Mouse (Mus musculus) intestine, embryonic 16.5 days (tissue): ENCODE measurements at regions not wholly inside any gene's neighbourhood (a gene's known extent, or its start where the extent isn't known, plus 50 kb on each side); places are given as distances from the start of the nearest gene placed in this dataset.

Experiments used
- ATAC-seq: fragments of 200-750 bp; cut with Nextera tagmentation; 2 replicates; pipeline ENCODE4 v1.8.0; 2017; ENCODE audit warnings: moderate TSS enrichment, moderate library complexity
- H3K27ac ChIP-seq: fragments of 300-500 bp; sonication (generic); 2 replicates; pipeline ENCODE4 v1.5.1; 2014; ENCODE audit warnings: mild to moderate bottlenecking, low read length
- H3K27me3 ChIP-seq: fragments of 300-500 bp; sonication (generic); replicated peaks from 2 replicates; pipeline ENCODE4 v1.6.1; 2014; ENCODE audit warnings: low read length, control low read depth, mixed read lengths; ENCODE audit not compliant: control insufficient read depth, insufficient read depth
- H3K36me3 ChIP-seq: fragments of 300-500 bp; sonication (generic); 2 replicates; pipeline ENCODE4 v1.6.1; 2014; ENCODE audit warnings: low read length, control low read depth; ENCODE audit not compliant: control insufficient read depth, insufficient read depth
- H3K4me1 ChIP-seq: fragments of 300-500 bp; sonication (generic); 2 replicates; pipeline ENCODE4 v1.6.1; 2014; ENCODE audit warnings: low read length, control low read depth, mixed read lengths; ENCODE audit not compliant: control insufficient read depth, insufficient read depth
- H3K4me2 ChIP-seq: fragments of 300-500 bp; sonication (generic); 2 replicates; pipeline ENCODE4 v1.6.1; 2014; ENCODE audit warnings: low read depth, low read length, control low read depth
- H3K4me3 ChIP-seq: fragments of 300-500 bp; sonication (generic); 2 replicates; pipeline ENCODE4 v1.5.1; 2014; ENCODE audit warnings: mild to moderate bottlenecking, low read length
- H3K9ac ChIP-seq: fragments of 300-500 bp; sonication (generic); 2 replicates; pipeline ENCODE4 v1.6.1; 2014; ENCODE audit warnings: low read depth, low read length
- H3K9me3 ChIP-seq: fragments of 300-500 bp; sonication (generic); 2 replicates; pipeline ENCODE4 v1.6.1; 2016; ENCODE audit warnings: low read length, control low read depth; ENCODE audit not compliant: control insufficient read depth
- WGBS: fragments of 180-500 bp; shearing (Covaris S2); extraction: QIAGEN DNeasy Blood & Tissue Kit; methylation state at CpG from one replicate; pipeline ENCODE4 v1.1.7; 2014; 5-methylcytosine and 5-hydroxymethylcytosine counted together

DNA sequence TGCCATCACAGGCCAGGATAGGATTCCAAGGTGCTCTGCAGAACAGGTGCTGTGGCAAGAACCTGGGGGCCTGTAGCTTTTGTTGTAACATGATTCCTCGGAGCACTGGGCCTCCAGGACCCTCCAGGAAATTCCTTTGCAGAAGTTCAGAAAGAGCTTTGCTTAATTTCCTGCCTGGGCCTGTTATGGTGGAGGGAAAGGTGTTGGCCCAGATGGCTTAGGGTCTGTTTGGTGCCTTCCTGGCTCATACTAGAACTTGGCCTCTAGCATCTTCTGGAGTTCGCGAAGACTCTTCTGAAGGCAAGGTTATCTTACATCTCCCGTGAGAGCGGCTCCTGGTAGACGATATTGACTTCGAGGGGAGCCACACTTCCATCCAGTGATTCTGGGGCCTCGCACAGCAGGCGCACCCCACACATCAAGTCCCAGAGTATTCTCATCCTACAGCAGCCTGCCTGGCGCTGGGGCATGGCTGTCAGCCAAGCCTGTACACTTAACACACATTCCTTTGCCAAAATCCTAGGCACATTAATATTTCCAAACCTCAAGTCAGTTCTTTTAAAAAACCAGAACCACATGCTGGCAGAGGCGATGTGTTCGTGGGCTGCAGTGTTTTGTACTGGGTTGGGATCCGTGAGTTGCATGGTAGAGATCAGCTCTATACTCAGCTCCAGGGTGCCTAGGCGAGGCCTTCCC, 54.5 kb upstream of the Cxcl14 start:
- peak overlapping the region; percentile 80 for H3K27ac ChIP-seq
- ATAC-seq, result 0 out of 2 replicates have a peak, but pooled peaks have one; percentile 40
- 65% methylated on average over 14 of the region's 14 CpGs for WGBS

DNA sequence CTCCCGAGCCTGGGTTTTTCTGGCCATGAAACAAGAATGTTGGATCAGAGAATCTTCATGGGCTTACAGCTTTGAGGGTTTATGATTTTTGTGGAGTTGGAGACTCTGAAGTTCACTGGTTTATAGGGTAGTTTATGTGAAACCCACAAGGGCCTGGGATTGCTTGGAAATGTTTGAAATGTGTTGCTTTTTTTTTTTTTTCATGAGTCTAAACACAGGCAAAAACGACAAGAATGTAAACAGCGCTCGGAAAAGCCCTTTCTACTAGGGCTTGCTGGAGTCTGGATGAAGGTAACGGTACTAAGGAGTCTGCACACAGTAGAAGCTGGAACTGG, 55.0 kb upstream of the Cxcl14 start:
- Histone ChIP-seq H3K9me3 (no peaks in the 10 kb centered on the region), H3K9ac (no peak overlapping the region), H3K36me3 (no peaks in the 10 kb centered on the region), H3K4me3 (no peak overlapping the region), H3K27me3 (no peaks in the 10 kb centered on the region), H3K4me2 (no peak overlapping the region), H3K4me1 (peaks cover 11% of the 10 kb centered on the region; the same call in 1 of the 2 replicates), H3K27ac (peak overlapping the region; percentile 80)
- ATAC-seq, result peak; percentile 40; the same call in 1 of the 2 replicates
- WGBS, result 50% methylated on average over 5 of the region's 5 CpGs

More for the DNA sequence above, 54.5 kb upstream of the Cxcl14 start:
- no peaks in the 10 kb centered on the region for H3K9me3 ChIP-seq
- H3K4me3 ChIP-seq, result no peak overlapping the region
- peaks cover 11% of the 10 kb centered on the region; the same call in 1 of the 2 replicates for H3K4me1 ChIP-seq
- H3K9ac ChIP-seq, result no peak overlapping the region
- no peaks in the 10 kb centered on the region for H3K36me3 ChIP-seq
- H3K27me3 ChIP-seq, result no peaks in the 10 kb centered on the region
- H3K4me2 ChIP-seq, result no peak overlapping the region

DNA sequence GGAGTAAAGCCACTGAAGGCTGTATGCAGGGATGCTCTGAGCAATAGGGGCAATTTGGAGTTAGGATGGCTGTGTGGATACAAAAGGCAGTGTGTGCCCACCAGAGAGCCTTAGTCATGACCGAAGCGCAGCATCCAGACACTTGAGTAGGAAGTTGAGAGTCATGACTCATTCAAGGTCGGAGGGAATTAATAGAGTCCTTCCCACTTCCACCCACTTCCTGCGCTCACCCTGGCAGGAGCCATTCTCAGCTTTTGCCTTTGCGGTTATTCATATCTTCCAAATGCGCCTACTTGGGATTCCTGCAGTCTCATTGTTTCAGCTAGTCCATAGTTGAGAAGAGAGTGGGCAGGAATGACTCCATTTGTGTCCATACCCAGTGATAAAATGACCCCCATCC, 56.1 kb upstream of the Cxcl14 start:
- Histone ChIP-seq H3K4me1 (peaks cover 11% of the 10 kb centered on the region; the same call in 1 of the 2 replicates), H3K36me3 (no peaks in the 10 kb centered on the region), H3K27ac (peak overlapping the region; percentile 80; the same call in 1 of the 2 replicates), H3K27me3 (no peaks in the 10 kb centered on the region), H3K9me3 (no peaks in the 10 kb centered on the region), H3K4me3 (no peak overlapping the region), H3K4me2 (no peak overlapping the region), H3K9ac (no peak overlapping the region)
- WGBS, result 85% methylated on average over 6 of the region's 6 CpGs
- ATAC-seq, result no peak

DNA sequence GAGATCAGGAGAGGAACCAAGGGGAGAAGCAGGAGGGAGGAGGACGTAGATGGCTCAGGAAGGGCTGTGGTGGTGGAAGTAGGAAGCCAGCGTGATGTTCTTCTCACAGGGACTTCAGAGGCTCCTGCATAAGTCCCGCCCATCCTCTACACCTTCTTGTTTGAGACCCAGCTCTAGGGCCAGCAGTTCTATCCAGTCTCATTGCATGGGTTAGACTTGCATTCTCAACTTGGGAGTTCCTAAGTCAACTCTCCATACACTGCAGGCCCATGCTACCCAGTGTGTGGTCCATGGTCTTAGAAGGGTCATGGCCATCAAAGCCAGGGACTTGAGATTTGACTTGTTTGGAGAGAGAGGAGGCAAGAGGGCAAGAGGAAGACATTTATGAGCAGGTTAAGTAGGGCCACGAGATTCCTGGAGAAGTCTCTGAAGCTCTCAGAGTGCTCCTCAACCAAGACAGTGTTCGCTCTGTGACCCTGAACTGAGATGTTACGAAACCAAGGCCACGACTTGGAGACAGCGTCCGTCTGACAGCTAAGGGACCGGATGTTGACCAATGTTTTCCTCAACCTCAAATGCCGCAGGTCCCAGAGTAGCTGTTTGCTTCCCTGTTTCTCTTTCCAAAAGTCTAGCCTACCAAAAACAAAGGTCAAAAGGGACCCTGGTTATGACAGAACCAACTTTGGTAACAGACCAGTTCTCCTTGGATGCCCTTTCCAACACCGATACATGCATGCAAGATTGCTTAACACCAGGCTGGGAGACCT, 56.7 kb upstream of the Cxcl14 start:
- WGBS, result 90% methylated on average over 12 of the region's 12 CpGs
- peaks cover 11% of the 10 kb centered on the region; the same call in 1 of the 2 replicates for H3K4me1 ChIP-seq
- no peak overlapping the region for H3K27ac ChIP-seq
- no peaks in the 10 kb centered on the region for H3K36me3 ChIP-seq
- H3K27me3 ChIP-seq, result no peaks in the 10 kb centered on the region
- no peak overlapping the region for H3K4me3 ChIP-seq
- no peak for ATAC-seq
- H3K4me2 ChIP-seq, result no peak overlapping the region
- no peaks in the 10 kb centered on the region for H3K9me3 ChIP-seq
- no peak overlapping the region for H3K9ac ChIP-seq

DNA sequence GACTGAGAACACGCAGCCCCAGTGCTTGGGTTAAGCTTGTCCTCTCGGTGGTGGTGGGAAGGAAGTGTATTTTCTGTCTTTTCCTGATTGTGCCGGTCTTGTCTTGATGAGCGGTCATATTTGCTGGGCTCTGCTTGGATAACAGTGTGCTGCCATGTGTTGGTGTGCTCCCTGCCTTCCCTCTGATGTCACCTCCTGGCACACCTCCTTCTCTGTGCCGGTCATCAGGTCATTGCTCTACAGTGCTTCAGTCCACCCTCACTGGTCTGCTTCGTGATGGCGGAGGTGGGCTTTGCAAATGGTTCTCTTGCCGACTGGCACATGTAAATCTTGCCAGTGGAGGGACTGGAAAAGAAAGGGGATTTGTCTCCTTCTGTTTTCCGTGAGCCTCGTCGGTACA, 57.6 kb upstream of the Cxcl14 start:
- ATAC-seq, result no peak
- H3K27ac ChIP-seq, result no peak overlapping the region
- WGBS, result 88% methylated on average over 11 of the region's 11 CpGs
- H3K4me2 ChIP-seq, result no peak overlapping the region
- H3K36me3 ChIP-seq, result no peaks in the 10 kb centered on the region
- no peaks in the 10 kb centered on the region for H3K9me3 ChIP-seq
- peaks cover 11% of the 10 kb centered on the region; the same call in 1 of the 2 replicates for H3K4me1 ChIP-seq
- H3K9ac ChIP-seq, result no peak overlapping the region
- H3K27me3 ChIP-seq, result no peaks in the 10 kb centered on the region
- no peak overlapping the region for H3K4me3 ChIP-seq

DNA sequence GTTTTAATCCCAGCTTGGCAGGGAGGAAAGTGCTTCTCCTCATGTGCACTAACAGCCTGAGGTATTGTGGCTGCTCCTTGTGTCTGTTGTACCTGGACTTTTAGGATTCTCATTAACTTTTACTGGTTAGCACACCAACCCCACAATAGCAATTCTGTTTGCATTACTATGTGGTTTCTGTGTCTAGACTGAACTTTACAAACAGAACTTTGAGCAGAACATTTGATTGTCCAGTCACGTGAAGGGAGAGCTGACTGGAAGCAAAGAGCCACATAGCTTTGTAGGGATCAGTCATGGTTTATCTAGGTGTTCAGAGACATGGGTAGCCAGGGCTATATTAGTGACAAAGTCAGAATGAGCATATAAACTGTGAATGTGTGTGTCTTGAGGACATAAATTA, 58.3 kb upstream of the Cxcl14 start:
- Histone ChIP-seq H3K9ac (no peak overlapping the region), H3K4me3 (no peak overlapping the region), H3K4me1 (peaks cover 11% of the 10 kb centered on the region; the same call in 1 of the 2 replicates), H3K4me2 (no peak overlapping the region), H3K27ac (no peak overlapping the region), H3K9me3 (no peaks in the 10 kb centered on the region), H3K36me3 (no peaks in the 10 kb centered on the region), H3K27me3 (no peaks in the 10 kb centered on the region)
- ATAC-seq, result no peak
- 83% methylated on average over 1 of the region's 1 CpGs for WGBS

DNA sequence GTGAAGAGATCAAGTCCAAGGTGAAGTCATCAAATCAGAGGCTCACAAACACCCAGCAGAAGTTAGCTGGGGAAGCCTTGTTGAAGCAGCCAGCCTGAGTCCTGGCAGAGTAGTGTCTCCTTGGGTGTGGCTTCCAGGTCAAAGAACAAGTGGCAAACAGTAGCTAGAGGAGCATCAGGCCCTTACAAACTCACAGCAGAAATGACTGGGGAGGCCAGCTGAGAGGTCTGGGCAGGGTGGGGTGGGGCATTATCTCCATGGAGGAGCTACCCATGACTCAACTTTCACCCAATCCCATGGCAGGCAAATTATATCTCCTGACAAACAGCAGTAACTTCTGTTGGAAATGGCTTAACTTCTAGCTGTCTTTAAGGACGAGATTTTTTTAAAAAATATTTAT, 60.6 kb upstream of the Cxcl14 start:
- no peak overlapping the region for H3K4me2 ChIP-seq
- no peak for ATAC-seq
- WGBS, result 31% methylated on average over 1 of the region's 1 CpGs
- H3K36me3 ChIP-seq, result no peaks in the 10 kb centered on the region
- H3K27me3 ChIP-seq, result no peaks in the 10 kb centered on the region
- no peaks in the 10 kb centered on the region for H3K9me3 ChIP-seq
- H3K4me3 ChIP-seq, result no peak overlapping the region
- H3K27ac ChIP-seq, result no peak overlapping the region
- peaks cover 1% of the 10 kb centered on the region; the same call in 1 of the 2 replicates for H3K4me1 ChIP-seq
- no peak overlapping the region for H3K9ac ChIP-seq

DNA sequence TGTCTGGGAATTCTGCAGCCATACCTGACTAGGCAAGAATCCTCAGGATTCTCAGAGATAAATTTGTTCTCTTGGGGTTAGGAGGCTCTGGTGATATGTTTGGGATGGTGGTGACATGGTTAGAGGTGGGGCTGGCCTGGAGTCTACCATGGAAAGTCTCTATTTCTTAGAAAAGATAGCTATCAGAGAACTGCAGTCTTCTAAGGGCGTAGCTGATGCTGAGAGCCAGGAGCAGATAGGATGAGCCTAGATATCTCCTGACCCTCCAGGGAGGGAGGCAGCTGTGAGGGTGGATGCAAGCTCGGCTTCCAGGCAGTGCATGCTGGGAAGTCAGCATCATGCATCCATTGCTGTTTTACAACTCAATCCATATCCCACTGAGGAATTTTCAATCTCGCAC, 61.6 kb upstream of the Cxcl14 start:
- WGBS, result 87% methylated on average over 3 of the region's 3 CpGs
- H3K4me2 ChIP-seq, result no peak overlapping the region
- no peak overlapping the region for H3K4me3 ChIP-seq
- H3K9me3 ChIP-seq, result no peaks in the 10 kb centered on the region
- no peak overlapping the region for H3K27ac ChIP-seq
- no peaks in the 10 kb centered on the region for H3K27me3 ChIP-seq
- no peaks in the 10 kb centered on the region for H3K36me3 ChIP-seq
- H3K9ac ChIP-seq, result no peak overlapping the region
- no peak for ATAC-seq
- no peaks in the 10 kb centered on the region for H3K4me1 ChIP-seq

DNA sequence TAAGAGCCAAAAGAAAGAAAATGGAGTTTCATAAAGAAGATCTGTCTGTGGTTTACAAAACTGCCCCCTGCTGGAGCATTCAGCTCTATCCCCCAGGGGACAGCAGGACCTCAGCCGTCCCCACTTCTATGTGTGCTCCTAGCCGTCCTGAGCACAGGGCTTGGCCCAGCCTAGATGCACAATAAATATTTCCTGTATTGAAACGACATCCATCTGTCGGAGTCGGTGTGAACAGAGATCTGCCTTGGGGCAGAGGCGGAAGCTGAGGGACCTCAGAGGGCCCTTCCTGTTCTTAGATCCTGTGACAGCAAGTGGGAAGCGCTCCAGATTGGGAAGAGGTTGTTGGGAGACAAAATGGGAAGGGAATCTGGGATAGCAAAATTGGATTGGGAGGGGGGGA, 62.5 kb upstream of the Cxcl14 start:
- Histone ChIP-seq H3K27ac (no peak overlapping the region), H3K9ac (no peak overlapping the region), H3K27me3 (no peaks in the 10 kb centered on the region), H3K9me3 (no peaks in the 10 kb centered on the region), H3K36me3 (no peaks in the 10 kb centered on the region), H3K4me1 (no peaks in the 10 kb centered on the region), H3K4me3 (no peak overlapping the region), H3K4me2 (no peak overlapping the region)
- WGBS, result 57% methylated on average over 7 of the region's 7 CpGs
- ATAC-seq, result no peak
